Mouse (Mus musculus): Measurements from ENCODE around the gene Cacna1d. TPM values are rescaled to one million over a fixed set of nuclear protein-coding genes. Genes with fewer than 3 reads are reported as not detected.

The Cacna1d gene
- total RNA-seq, 2 experiments from 2014 or later, result 59.7 to 60.9 TPM

GRCm38 (mm10) chr14:30459891-30460523, 31.2 kb downstream of the Cacna1d start:
- peak; percentile 82 for DNase-seq
- intact Hi-C loops (cut with DNase I), result loop anchor here (2.0 to 5.0 kb wide), 2 partner anchors 108 to 323 kb away; no protein-coding TSS in a partner anchor

GRCm38 (mm10) chr14:30458820-30459219, 32.4 kb downstream of the Cacna1d start:
- DNase-seq, result no peak
- intact Hi-C loops (cut with DNase I), result loop anchor here (5.0 kb wide), 1 partner anchor 107 kb away; no protein-coding TSS in a partner anchor

GRCm38 (mm10) chr14:30457897-30458296, 33.4 kb downstream of the Cacna1d start:
- no peak for DNase-seq
- intact Hi-C loops (cut with DNase I), result loop anchor here (5.0 kb wide), 1 partner anchor 106 kb away; no protein-coding TSS in a partner anchor

DNA sequence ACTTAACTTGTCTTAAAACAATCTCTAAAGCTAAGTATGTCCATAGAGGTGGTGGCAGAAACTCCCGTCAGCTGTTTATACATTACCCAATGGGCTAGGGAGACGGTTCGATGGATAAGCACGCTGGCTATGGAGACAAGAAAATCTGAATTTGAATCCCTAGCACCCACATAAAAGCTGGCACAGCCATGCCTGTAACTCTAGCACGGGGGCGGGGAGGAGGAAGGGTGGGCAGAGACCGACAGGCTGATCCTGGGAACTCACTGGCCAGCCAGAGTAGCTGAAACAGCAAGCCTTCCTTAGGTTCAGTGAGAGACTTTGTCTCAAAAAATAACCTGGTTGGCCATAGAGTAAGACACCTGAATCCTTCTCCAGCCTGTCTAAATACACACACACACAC, 33.8 kb downstream of the Cacna1d start:
- no peak for DNase-seq
- intact Hi-C loops (cut with DNase I), result loop anchor here (5.0 kb wide), 1 partner anchor 105 kb away; no protein-coding TSS in a partner anchor

DNA sequence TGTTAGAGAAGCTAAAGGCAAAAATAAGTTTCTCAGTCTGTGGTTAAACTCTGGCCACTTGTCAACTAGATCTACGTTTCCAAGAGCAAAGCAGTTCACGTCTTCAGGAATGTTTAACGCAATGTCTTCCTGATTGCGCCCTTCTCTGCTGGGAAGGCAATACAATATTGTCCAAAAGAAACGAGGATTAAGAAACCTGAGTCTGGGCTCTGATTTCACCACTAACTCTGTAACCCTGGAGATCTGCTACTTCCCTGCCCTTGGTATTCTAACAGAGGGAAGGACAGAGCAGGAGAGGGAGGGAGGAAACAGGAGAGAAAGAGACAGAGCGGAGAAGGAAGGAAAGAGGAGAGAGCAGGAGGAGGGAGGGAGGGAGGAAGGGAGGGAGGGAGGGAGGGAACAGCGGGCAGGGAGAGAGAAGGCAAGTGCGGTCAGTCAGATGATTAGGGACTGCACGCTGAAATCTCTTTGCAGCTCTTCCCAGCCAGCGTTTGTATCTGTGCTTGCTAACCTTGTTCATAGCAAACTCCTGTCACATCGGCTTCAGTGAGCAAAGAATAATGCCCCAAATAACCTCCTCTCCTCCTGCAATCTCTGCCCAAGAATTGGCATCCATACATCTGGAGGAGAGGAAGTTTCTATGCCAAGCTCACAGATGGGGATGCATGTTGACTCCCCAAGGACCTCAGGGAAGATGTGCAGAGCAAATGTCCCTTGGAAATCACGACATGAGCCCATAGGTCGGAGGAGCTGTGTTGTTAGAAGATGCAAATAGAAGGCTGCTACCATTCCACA, 35.3 kb downstream of the Cacna1d start:
- intact Hi-C loops (cut with DNase I), result loop anchor here (5.0 kb wide), 1 partner anchor 104 kb away; no protein-coding TSS in a partner anchor
- DNase-seq, result peak; percentile 4

- no peak for DNase-seq
- intact Hi-C loops (cut with DNase I), result no loop called here
Measured at GRCm38 (mm10) chr14:30439915-30440314, 51.3 kb downstream of the Cacna1d start.

- intact Hi-C loops (cut with DNase I), result no loop called here
- DNase-seq, result no peak
Measured at GRCm38 (mm10) chr14:30435316-30435715, 55.9 kb downstream of the Cacna1d start.

DNA sequence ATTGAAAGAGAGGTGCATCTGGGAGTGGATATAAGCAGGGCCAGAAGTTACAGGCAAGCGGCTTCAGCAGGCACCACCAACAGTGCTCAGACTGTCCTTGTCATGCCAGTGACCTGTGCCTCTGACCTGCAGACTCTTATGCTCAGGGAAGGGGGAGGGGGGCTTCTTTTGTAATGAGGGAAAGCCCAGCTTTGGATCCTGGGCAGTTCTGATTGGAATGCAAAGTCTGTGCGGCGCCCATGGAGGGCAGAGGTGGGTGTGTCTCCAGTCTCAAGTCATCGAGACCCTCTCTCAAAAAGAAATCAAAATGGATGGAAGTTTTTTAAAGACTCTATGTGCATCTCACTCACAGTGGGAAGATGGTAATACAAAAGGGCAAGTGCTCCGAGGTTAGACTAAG, 60.8 kb downstream of the Cacna1d start:
- DNase-seq, result no peak
- intact Hi-C loops (cut with DNase I), result no loop called here

GRCm38 (mm10) chr14:30430026-30430425, 61.2 kb downstream of the Cacna1d start:
- intact Hi-C loops (cut with DNase I), result no loop called here
- DNase-seq, result no peak

- intact Hi-C loops (cut with DNase I), result no loop called here
- DNase-seq, result peak; percentile 16
Measured at GRCm38 (mm10) chr14:30429606-30430005, 61.6 kb downstream of the Cacna1d start.

DNA sequence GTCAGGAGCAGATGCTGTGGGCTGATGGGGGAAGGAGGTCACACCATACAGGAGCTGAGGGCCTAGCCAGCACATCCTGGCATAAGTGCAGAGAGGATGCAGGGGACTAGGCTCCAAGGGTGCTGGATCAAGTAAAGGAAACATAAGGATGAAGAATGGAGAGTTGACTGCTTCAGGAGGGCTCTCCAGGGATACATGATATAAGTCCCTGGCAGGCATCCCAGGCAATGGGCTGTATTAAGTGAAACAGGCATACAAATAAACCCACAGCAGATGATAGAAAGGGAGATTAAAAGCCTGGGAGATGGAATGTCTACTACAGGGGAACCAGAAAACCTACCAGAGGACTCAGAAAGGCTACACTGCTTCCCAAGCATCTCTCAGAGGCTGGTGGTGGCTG, 62.5 kb downstream of the Cacna1d start:
- peak; percentile 9 for DNase-seq
- intact Hi-C loops (cut with DNase I), result no loop called here

- intact Hi-C loops (cut with DNase I), result no loop called here
- DNase-seq, result no peak
Measured at GRCm38 (mm10) chr14:30425876-30426275, 65.4 kb downstream of the Cacna1d start.

DNA sequence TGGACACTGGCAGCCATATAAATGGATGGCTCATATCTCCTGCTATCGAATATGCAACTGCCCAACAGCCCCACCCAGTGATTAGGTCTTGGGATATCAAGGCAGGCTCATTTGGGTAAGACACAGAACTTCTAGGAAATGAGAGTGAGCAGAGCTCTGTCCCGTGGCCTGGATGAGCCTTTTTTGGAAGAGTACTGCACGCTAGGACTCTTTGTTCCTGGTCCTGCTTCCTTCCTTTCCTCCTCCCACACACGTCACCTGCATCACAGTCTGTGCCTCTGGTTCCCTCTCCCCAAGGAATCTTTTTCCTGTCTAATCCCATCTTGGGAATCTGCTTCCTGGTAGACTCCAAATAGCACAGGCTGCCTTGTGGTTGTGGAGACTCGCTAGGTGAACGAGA, 66.1 kb downstream of the Cacna1d start:
- DNase-seq, result no peak
- intact Hi-C loops (cut with DNase I), result no loop called here

GRCm38 (mm10) chr14:30424638-30425037, 66.6 kb downstream of the Cacna1d start:
- intact Hi-C loops (cut with DNase I), result no loop called here
- DNase-seq, result no peak

- no peak for DNase-seq
- intact Hi-C loops (cut with DNase I), result no loop called here
Measured at GRCm38 (mm10) chr14:30422376-30423140, 68.7 kb downstream of the Cacna1d start.

DNA sequence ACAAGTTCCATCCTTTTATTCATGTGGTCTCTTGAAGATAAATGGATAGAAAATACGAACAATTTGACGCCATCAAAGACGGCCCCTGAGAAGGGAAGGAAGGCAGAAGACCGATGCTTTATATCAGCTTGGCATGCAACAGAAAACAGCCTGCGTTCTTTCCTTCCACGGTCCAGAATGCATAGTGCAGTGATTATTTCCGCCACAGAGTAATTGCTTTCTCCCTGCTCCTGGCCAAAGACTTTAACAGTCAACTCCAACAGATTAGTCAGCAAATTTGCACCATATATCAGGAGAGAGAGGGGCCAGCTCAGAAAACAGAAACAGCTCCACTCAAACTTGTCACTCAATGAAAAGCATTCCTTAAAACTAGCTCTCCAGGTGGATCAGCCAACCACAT, 71.8 kb downstream of the Cacna1d start:
- no peak for DNase-seq
- intact Hi-C loops (cut with DNase I), result no loop called here

- DNase-seq, result no peak
- intact Hi-C loops (cut with DNase I), result no loop called here
Measured at GRCm38 (mm10) chr14:30419046-30419445, 72.2 kb downstream of the Cacna1d start.

- DNase-seq, result no peak
- intact Hi-C loops (cut with DNase I), result no loop called here
Measured at GRCm38 (mm10) chr14:30415830-30416229, 75.4 kb downstream of the Cacna1d start.

DNA sequence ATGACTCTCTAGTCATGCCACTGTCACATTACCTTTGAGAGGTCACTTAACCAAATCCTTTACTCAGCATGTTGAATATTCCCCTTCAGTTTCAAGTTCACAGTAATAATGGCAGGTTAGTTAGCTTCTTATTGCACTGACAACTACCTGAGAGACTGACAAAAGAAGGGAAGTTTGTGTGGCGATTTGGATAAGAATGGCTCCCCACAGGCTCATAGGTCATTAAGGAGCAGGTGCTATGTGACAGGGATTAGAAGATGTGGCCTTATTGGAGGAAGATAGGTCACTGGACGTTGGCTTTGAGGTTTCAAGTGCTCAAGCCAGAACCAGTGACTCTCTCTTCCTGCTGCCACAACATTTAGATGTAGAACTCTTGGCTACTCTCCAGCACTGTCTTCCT, 77.1 kb downstream of the Cacna1d start:
- DNase-seq, result no peak
- intact Hi-C loops (cut with DNase I), result no loop called here

DNA sequence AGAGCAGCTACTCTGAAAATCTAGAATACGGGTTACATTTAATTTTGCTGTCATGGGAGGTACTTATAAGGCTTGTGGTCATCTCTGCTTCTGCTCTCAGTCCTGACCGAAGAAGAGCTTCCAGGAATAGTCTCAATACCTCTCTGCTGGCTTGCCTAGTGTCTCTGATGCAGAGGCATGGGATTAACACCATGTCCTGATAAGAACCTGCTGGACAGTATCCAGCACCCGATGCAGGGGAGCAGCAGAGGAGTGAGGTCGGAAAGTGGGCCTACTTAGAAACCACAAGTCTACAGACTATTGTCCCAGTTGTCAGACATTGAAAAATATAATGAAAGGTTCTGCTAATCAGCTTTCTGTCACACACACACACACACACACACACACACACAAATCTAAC, 81.9 kb downstream of the Cacna1d start:
- intact Hi-C loops (cut with DNase I), result no loop called here
- DNase-seq, result no peak

All from left cerebral cortex, postnatal 4 days (tissue).